25 mouse cellular contexts compared by ENCODE assay signal in genomic region chr7:122573101-122573635, GRCm38 (mm10).
DNase-seq lines count a peak whose midpoint lies in the region; ATAC-seq and TF ChIP-seq lines count a peak whose summit lies in the region.
"Had no signal": no experiment of that assay in that cellular context is flagged by ENCODE, and none has a peak within 500 bp of the region (broad histone marks: within the 10 kb centered on the region; RNA-seq: fewer than 3 reads in every experiment).

No protein-coding gene starts in this region.

- H3K27ac ChIP-seq in heart, embryonic 12.5 days (ENCODE audit: poor library complexity, severe bottlenecking): no peak overlapping the region
- peak overlapping the region; percentile 78 for H3K27ac ChIP-seq in left cerebral cortex, adult 2 months
- H3K27ac ChIP-seq in intestine, embryonic 15.5 days: no peak overlapping the region
- H3K27ac ChIP-seq: embryonic facial prominence, embryonic 13.5 days; forebrain, embryonic 13.5 days; heart, embryonic 10.5 days; heart, embryonic 15.5 days; hindbrain, embryonic 13.5 days; hindbrain, postnatal 0 days had no signal

- intact Hi-C loops in left cerebral cortex, adult 2 months (cut with DNase I): loop anchor here (1.0 to 10.0 kb wide), 4 partner anchors 11 to 334 kb away; no protein-coding TSS in a partner anchor

- 0 out of 2 replicates have a peak, but pooled peaks cover 3% of the 10 kb centered on the region for H3K4me1 ChIP-seq in heart, embryonic 12.5 days (replicated peaks)
- no peaks in the 10 kb centered on the region for H3K4me1 ChIP-seq in intestine, embryonic 15.5 days (replicated peaks)
- H3K4me1 ChIP-seq: heart, embryonic 10.5 days; heart, embryonic 15.5 days; hindbrain, embryonic 13.5 days had no signal

- no peaks in the 10 kb centered on the region for H3K36me3 ChIP-seq in heart, embryonic 12.5 days
- no peaks in the 10 kb centered on the region for H3K36me3 ChIP-seq in intestine, embryonic 15.5 days
- H3K36me3 ChIP-seq: embryonic facial prominence, embryonic 13.5 days; G1E; heart, embryonic 10.5 days; heart, embryonic 15.5 days; hindbrain, embryonic 13.5 days had no signal

- peak; percentile 82 for DNase-seq in heart, adult 11 months
- no peak for DNase-seq in left cerebral cortex, adult 2 months (ENCODE audit: extremely low spot score in 1 of 2, low spot score in 2 of 2)
- no peak for DNase-seq in left cerebral cortex, adult 9 months (ENCODE audit: low spot score in 2 of 2)
- peak; percentile 71 for DNase-seq in 3T3-L1 (ENCODE audit: low read depth, low spot score)
- DNase-seq in brain, adult 2 months (ENCODE audit: low read depth, low spot score): peak; percentile 70
- DNase-seq in kidney, postnatal 4 days: no peak
- DNase-seq: adrenal gland, adult 2 months; adrenal gland, postnatal 25 days; B cell, adult 2 months; cerebellum, adult 11-12 months; cerebellum, adult 9-10 months; cerebellum, postnatal 25 days; forebrain, postnatal 0 days; gastrocnemius, postnatal 36 days; heart, postnatal 14 days had no signal

- no peaks in the 10 kb centered on the region for H3K9me3 ChIP-seq in heart, embryonic 12.5 days (replicated peaks)
- H3K9me3 ChIP-seq in intestine, embryonic 15.5 days: no peaks in the 10 kb centered on the region
- H3K9me3 ChIP-seq: embryonic facial prominence, embryonic 13.5 days; forebrain, embryonic 13.5 days; heart, embryonic 10.5 days; heart, embryonic 15.5 days; hindbrain, embryonic 13.5 days had no signal

- no peaks in the 10 kb centered on the region for H3K27me3 ChIP-seq in heart, embryonic 12.5 days (replicated peaks)
- H3K27me3 ChIP-seq in intestine, embryonic 15.5 days (replicated peaks): no peaks in the 10 kb centered on the region
- H3K27me3 ChIP-seq: embryonic facial prominence, embryonic 13.5 days; forebrain, embryonic 13.5 days; heart, embryonic 15.5 days; hindbrain, embryonic 13.5 days had no signal

- H3K9ac ChIP-seq in heart, embryonic 12.5 days: no peak overlapping the region
- H3K9ac ChIP-seq in intestine, embryonic 15.5 days: no peak overlapping the region
- H3K9ac ChIP-seq: embryonic facial prominence, embryonic 13.5 days; forebrain, embryonic 13.5 days; forebrain, postnatal 0 days; heart, embryonic 15.5 days; hindbrain, embryonic 13.5 days had no signal

- no peak for ATAC-seq in heart, embryonic 12.5 days (ENCODE audit: insufficient number of reproducible peaks, low FRiP score)
- ATAC-seq in intestine, embryonic 15.5 days: no peak
- ATAC-seq: CD4-positive, CD25-positive, alpha-beta regulatory T cell, adult 4 months; forebrain, embryonic 13.5 days; forebrain, postnatal 0 days; hindbrain, postnatal 0 days had no signal

- no peak for TF ChIP-seq CTCF in left cerebral cortex, adult 2 months (IDR thresholded peaks at IDR 0.05)

- H3K4me2 ChIP-seq in heart, embryonic 12.5 days: no peak overlapping the region
- no peak overlapping the region for H3K4me2 ChIP-seq in intestine, embryonic 15.5 days (replicated peaks)
- H3K4me2 ChIP-seq: embryonic facial prominence, embryonic 13.5 days; forebrain, embryonic 13.5 days; heart, embryonic 15.5 days; hindbrain, embryonic 13.5 days had no signal

- WGBS in heart, embryonic 12.5 days: 86% methylated on average over 3 of the region's 3 CpGs
- WGBS in intestine, embryonic 15.5 days: 83% methylated on average over 3 of the region's 3 CpGs

- no peak overlapping the region for H3K4me3 ChIP-seq in heart, embryonic 12.5 days
- H3K4me3 ChIP-seq in left cerebral cortex, adult 2 months: no peak overlapping the region
- no peak overlapping the region for H3K4me3 ChIP-seq in intestine, embryonic 15.5 days (replicated peaks)
- H3K4me3 ChIP-seq: embryonic facial prominence, embryonic 13.5 days; forebrain, embryonic 13.5 days; heart, embryonic 10.5 days; heart, embryonic 15.5 days; hindbrain, embryonic 13.5 days had no signal

Comparison
In these comparisons a context has a peak if more than half of its experiments do, and no peak if none do; other contexts are left out.
1. DNase-seq: peak in heart, adult 11 months (single experiment), 3T3-L1 (single experiment) and brain, adult 2 months (single experiment); none in left cerebral cortex, adult 2 months (0 of 2), left cerebral cortex, adult 9 months (0 of 2) and kidney, postnatal 4 days (0 of 2).